Mouse (Mus musculus): ENCODE measurements around the gene Hmcn2.

- no peak for TF ChIP-seq CTCF (IDR thresholded peaks at IDR 0.05; ENCODE audit: insufficient read depth, low read depth, low read length)
- no peak for TF ChIP-seq POLR2A (IDR thresholded peaks at IDR 0.05; ENCODE audit: insufficient read depth, low read depth, low read length)
Measured at GRCm38 (mm10) chr2:31374415-31374814, 60.2 kb downstream of the Hmcn2 start.
